In genomic region chr5:125149142-125149541, GRCm38 (mm10) we compare ENCODE assay signal across 8 mouse cellular contexts. TPM values are rescaled to one million over a fixed set of nuclear protein-coding genes. Genes with fewer than 3 reads are reported as not detected.
A peak's percentile ranks its signal among the peaks of the same experiment; 100 is the strongest.
DNase-seq lines count a peak whose midpoint lies in the region; ATAC-seq and TF ChIP-seq lines count a peak whose summit lies in the region.

No protein-coding gene starts in this region.

- H3K4me3 ChIP-seq in lung, adult 2 months (replicated peaks; ENCODE audit: extremely low read depth, low read depth, low read length): no peak overlapping the region
- no peak overlapping the region for H3K4me3 ChIP-seq in heart, embryonic 14.5 days (ENCODE audit: control insufficient read depth in 1 of 2, insufficient read depth in 1 of 2, low read depth in 1 of 2, low read length in 2 of 2)
- H3K4me3 ChIP-seq in limb, embryonic 13.5 days: no peak overlapping the region
- H3K4me3 ChIP-seq in olfactory bulb, adult 2 months (ENCODE audit: insufficient read depth, low read depth, low read length): no peak overlapping the region

- H3K27me3 ChIP-seq in heart, embryonic 14.5 days (ENCODE audit: control insufficient read depth, insufficient read depth, low read length): no peaks in the 10 kb centered on the region
- H3K27me3 ChIP-seq in limb, embryonic 13.5 days: no peaks in the 10 kb centered on the region

- peaks cover 36% of the 10 kb centered on the region for H3K4me1 ChIP-seq in lung, adult 2 months (ENCODE audit: control insufficient read depth, insufficient read depth, low read length)
- peaks cover 57 to 81% of the 10 kb centered on the region in 2 experiments for H3K4me1 ChIP-seq in heart, embryonic 14.5 days (ENCODE audit: control insufficient read depth in 2 of 2, insufficient read depth in 2 of 2, low read length in 2 of 2)
- peaks cover 95% of the 10 kb centered on the region for H3K4me1 ChIP-seq in limb, embryonic 13.5 days
- H3K4me1 ChIP-seq in olfactory bulb, adult 2 months (ENCODE audit: control insufficient read depth, insufficient read depth, low read length): peaks cover 82% of the 10 kb centered on the region

- no peak for TF ChIP-seq CTCF in lung, adult 2 months (IDR thresholded peaks at IDR 0.05; ENCODE audit: insufficient read depth, low read length)
- no peak; the same call in 1 of the 2 replicates for TF ChIP-seq CTCF in olfactory bulb, adult 2 months (IDR thresholded peaks at IDR 0.05; ENCODE audit: insufficient read depth, low read depth, low read length)

- H3K27ac ChIP-seq in heart, embryonic 14.5 days (replicated peaks in 1 of 2; ENCODE audit: control insufficient read depth in 1 of 2, insufficient read depth in 1 of 2, low read depth in 2 of 2, low read length in 2 of 2): peak overlapping the region; percentile 33 to 53; a peak in 2 of 4 replicates
- H3K27ac ChIP-seq in limb, embryonic 13.5 days: peak overlapping the region; percentile 73
- H3K27ac ChIP-seq in olfactory bulb, adult 2 months (ENCODE audit: insufficient read depth, low read depth, low read length): peak overlapping the region; percentile 68

- no peak for TF ChIP-seq POLR2A in lung, adult 2 months (IDR thresholded peaks at IDR 0.05; ENCODE audit: borderline replicate concordance, extremely low read depth, low read depth, low read length)
- TF ChIP-seq POLR2A in olfactory bulb, adult 2 months (IDR thresholded peaks at IDR 0.05; ENCODE audit: insufficient read depth, low read depth, low read length): no peak

- H3K36me3 ChIP-seq in heart, embryonic 14.5 days (ENCODE audit: control insufficient read depth, insufficient read depth, low read length): no peaks in the 10 kb centered on the region
- peaks cover 3% of the 10 kb centered on the region for H3K36me3 ChIP-seq in limb, embryonic 13.5 days

- 0 out of 2 replicates have a peak overlapping the region, but pooled peaks have one; percentile 7 for H3K9ac ChIP-seq in heart, embryonic 14.5 days (ENCODE audit: low read length)
- peak overlapping the region; percentile 54 for H3K9ac ChIP-seq in limb, embryonic 13.5 days

- WGBS in lung, adult 2 months: 49% methylated on average over 17 of the region's 17 CpGs
- WGBS in heart, embryonic 14.5 days: 49% methylated on average over 17 of the region's 17 CpGs
- 68% methylated on average over 17 of the region's 17 CpGs for WGBS in limb, embryonic 13.5 days
- WGBS in olfactory bulb, adult 2 months: 26% methylated on average over 17 of the region's 17 CpGs

- no peaks in the 10 kb centered on the region for H3K9me3 ChIP-seq in heart, embryonic 14.5 days (ENCODE audit: control insufficient read depth, low read length)
- no peaks in the 10 kb centered on the region for H3K9me3 ChIP-seq in limb, embryonic 13.5 days

- ATAC-seq in heart, embryonic 14.5 days (ENCODE audit: insufficient number of reproducible peaks, insufficient read depth, low FRiP score, low read depth): no peak
- ATAC-seq in limb, embryonic 13.5 days (ENCODE audit: low FRiP score, low read depth): no peak

- H3K4me2 ChIP-seq in heart, embryonic 14.5 days (ENCODE audit: low read length): no peak overlapping the region
- no peak overlapping the region for H3K4me2 ChIP-seq in limb, embryonic 13.5 days (replicated peaks)

- peak; percentile 57 to 71 for DNase-seq in lung, adult 18-20 months
- no peak for DNase-seq in lung, adult 2 months
- DNase-seq in urinary bladder, postnatal 25 days (ENCODE audit: low spot score): no peak
- DNase-seq in layer of hippocampus, adult 18-20 months (ENCODE audit: low spot score in 2 of 2): no peak
- DNase-seq in natural killer cell, adult 2 months (ENCODE audit: low spot score in 2 of 2): no peak

RNA-seq across cellular contexts. Expression of gene Ncor2, which starts 29.9 kb away (rescaled TPM):
- polyA plus RNA-seq in lung, adult 2 months (2012; rRNA removed): 65.5 and 78.9 TPM in 2 replicates
- 16.2 and 17.6 TPM in 2 replicates for polyA plus RNA-seq in heart, embryonic 14.5 days (2014; fragmentation: Nextera tagmentation; extraction: Ambion mirVana)
- polyA plus RNA-seq in limb, embryonic 13.5 days (2015; fragmentation: Nextera tagmentation; extraction: Ambion mirVana): 33.9 and 34.9 TPM in 2 replicates
- polyA plus RNA-seq in olfactory bulb, adult 2 months (2012; ENCODE audit: insufficient read depth, insufficient read length, low replicate concordance, missing spikeins): not detected in 2 replicates
- 100 to 1,000 TPM; 291 to 298 TPM for total RNA-seq in layer of hippocampus, adult 18-20 months (2021)

Comparison
In these comparisons a context has a peak if more than half of its experiments do, and no peak if none do; other contexts are left out.
1. DNase-seq: peak in lung, adult 18-20 months (2 of 2); none in lung, adult 2 months (single experiment), urinary bladder, postnatal 25 days (single experiment), layer of hippocampus, adult 18-20 months (0 of 2) and natural killer cell, adult 2 months (0 of 2).
2. Peak in every context shown above with its lines, with median percentiles within 50 percentile points of each other: H3K27ac ChIP-seq.